9 mouse cellular contexts compared by ENCODE assay signal in genomic region chr5:121189182-121189581, GRCm38 (mm10). TPM values are rescaled to one million over a fixed set of nuclear protein-coding genes. Genes with fewer than 3 reads are reported as not detected.
DNase-seq lines count a peak whose midpoint lies in the region.
"Had no signal": no experiment of that assay in that cellular context is flagged by ENCODE, and none has a peak within 500 bp of the region (broad histone marks: within the 10 kb centered on the region; RNA-seq: fewer than 3 reads in every experiment).

No protein-coding gene starts in this region.

- 27% methylated on average over 9 of the region's 9 CpGs for WGBS in large intestine, adult 2 months

- DNase-seq in layer of hippocampus, adult 11-12 months (ENCODE audit: low spot score), result peak; percentile 32
- no peak for DNase-seq in layer of hippocampus, adult 9-10 months (ENCODE audit: low spot score)
- DNase-seq in CD4-positive helper T cell, adult 2 months (ENCODE audit: low read depth, low spot score), result peak; percentile 36
- DNase-seq in ZHBTc4 (ENCODE audit: low read depth, low spot score), result peak; percentile 33
- DNase-seq in large intestine, adult 2 months (ENCODE audit: low read depth, low spot score), result peak; percentile 52
- DNase-seq in frontal cortex, postnatal 36 days (ENCODE audit: low spot score in 2 of 2), result no peak
- no peak for DNase-seq in thymus, postnatal 25 days
- no peak for DNase-seq in gastrocnemius, adult 8-10 months (ENCODE audit: low spot score in 2 of 2)
- DNase-seq: thymus, postnatal 36 days had no signal

RNA-seq across cellular contexts. Expression of gene Ptpn11, which starts 2.0 kb away (rescaled TPM):
- 20.0 and 25.5 TPM in 2 replicates for polyA plus RNA-seq in large intestine, adult 2 months (2012; rRNA removed)
- total RNA-seq in gastrocnemius, adult 8-10 months (2022), result 10 to 100 TPM; 60.1 to 89.9 (median 74.9) TPM

RNA-seq across cellular contexts. Expression of gene Rpl6, which starts 15.1 kb away (rescaled TPM):
- polyA plus RNA-seq in large intestine, adult 2 months (2012; rRNA removed), result 373 and 383 TPM in 2 replicates
- total RNA-seq in gastrocnemius, adult 8-10 months (2022), result 100 to 1,000 TPM; 405 to 594 (median 505) TPM

RNA-seq across cellular contexts. Expression of gene Hectd4, which starts 30.8 kb away (rescaled TPM):
- polyA plus RNA-seq in large intestine, adult 2 months (2012; rRNA removed), result 9.5 and 20.5 TPM in 2 replicates
- total RNA-seq in gastrocnemius, adult 8-10 months (2022), result 10 to 100 TPM; 12.3 to 16.7 (median 13.9) TPM

Comparison
In these comparisons a context has a peak if more than half of its experiments do, and no peak if none do; other contexts are left out.
1. DNase-seq: peak in layer of hippocampus, adult 11-12 months (single experiment), CD4-positive helper T cell, adult 2 months (single experiment), ZHBTc4 (single experiment) and large intestine, adult 2 months (single experiment); none in layer of hippocampus, adult 9-10 months (single experiment), frontal cortex, postnatal 36 days (0 of 2), thymus, postnatal 25 days (single experiment) and gastrocnemius, adult 8-10 months (0 of 2).